Mouse (Mus musculus) olfactory bulb, adult 2 months (tissue): ENCODE data around the gene Rab33b. TPM values are rescaled to one million over a fixed set of nuclear protein-coding genes. Genes with fewer than 3 reads are reported as not detected.

Experiments
- H3K27ac ChIP-seq: fragments of 200-500 bp; 2 replicates; pipeline ENCODE4 v1.5.1; 2012; ENCODE audit warnings: low read depth, low read length; ENCODE audit not compliant: insufficient read depth
- H3K4me1 ChIP-seq: fragments of 200-500 bp; 2 replicates; pipeline ENCODE4 v1.6.1; 2012; ENCODE audit warnings: low read length; ENCODE audit not compliant: control insufficient read depth, insufficient read depth
- H3K4me3 ChIP-seq: fragments of 200-500 bp; 2 replicates; pipeline ENCODE4 v1.5.1; 2012; ENCODE audit warnings: mild to moderate bottlenecking, low read depth, low read length, moderate library complexity; ENCODE audit not compliant: insufficient read depth
- CTCF ChIP-seq: fragments of 200-500 bp; IDR thresholded peaks from 2 replicates; pipeline ENCODE4 v1.5.1; 2012; ENCODE audit warnings: low read depth, mild to moderate bottlenecking, low read length, moderate library complexity; ENCODE audit not compliant: insufficient read depth
- POLR2A ChIP-seq: fragments of 200-500 bp; IDR thresholded peaks from 2 replicates; pipeline ENCODE4 v1.6.1; 2012; ENCODE audit warnings: mild to moderate bottlenecking, low read depth, low read length, moderate library complexity; ENCODE audit not compliant: insufficient read depth
- WGBS: fragments of 180-500 bp; shearing (Covaris S2); methylation state at CpG from one replicate; pipeline ENCODE4 v1.1.7; 2018; 5-methylcytosine and 5-hydroxymethylcytosine counted together
- polyA plus RNA-seq: library from polyadenylated mRNA; stranded (reverse); fragments of >200 nt; gene quantifications from 2 replicates; pipeline ENCODE4 v1.2.4, GENCODE M21; 2012; ENCODE audit warnings: low replicate concordance; ENCODE audit not compliant: missing spikeins, insufficient read depth, insufficient read length

Gene Rab33b
- polyA plus RNA-seq, 1 experiment, result not detected

DNA sequence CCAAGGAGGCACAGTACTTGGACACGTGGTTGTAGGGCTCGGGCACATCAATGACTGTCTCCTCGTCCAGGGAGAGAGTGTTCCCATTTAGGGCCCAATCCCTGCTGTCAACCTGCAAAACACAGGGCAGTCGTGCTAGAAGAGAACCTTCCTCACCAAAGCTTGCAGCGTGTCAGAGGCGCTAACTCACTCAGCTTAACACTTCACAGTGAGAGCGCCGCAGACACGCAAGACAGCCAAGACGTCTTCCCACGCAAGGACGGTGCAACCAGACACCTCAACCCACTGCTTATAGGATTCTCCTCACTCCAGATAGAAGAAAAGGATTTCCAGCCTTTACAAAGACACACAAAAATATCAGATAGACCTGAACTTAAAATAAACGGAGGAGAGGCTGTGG is 43.2 kb downstream of the Rab33b start:
- peaks cover 10% of the 10 kb centered on the region for H3K4me1 ChIP-seq
- H3K4me3 ChIP-seq, result no peak overlapping the region
- 72% methylated on average over 13 of the region's 13 CpGs for WGBS
- no peak overlapping the region for H3K27ac ChIP-seq
- no peak for TF ChIP-seq POLR2A
- TF ChIP-seq CTCF, result no peak

DNA sequence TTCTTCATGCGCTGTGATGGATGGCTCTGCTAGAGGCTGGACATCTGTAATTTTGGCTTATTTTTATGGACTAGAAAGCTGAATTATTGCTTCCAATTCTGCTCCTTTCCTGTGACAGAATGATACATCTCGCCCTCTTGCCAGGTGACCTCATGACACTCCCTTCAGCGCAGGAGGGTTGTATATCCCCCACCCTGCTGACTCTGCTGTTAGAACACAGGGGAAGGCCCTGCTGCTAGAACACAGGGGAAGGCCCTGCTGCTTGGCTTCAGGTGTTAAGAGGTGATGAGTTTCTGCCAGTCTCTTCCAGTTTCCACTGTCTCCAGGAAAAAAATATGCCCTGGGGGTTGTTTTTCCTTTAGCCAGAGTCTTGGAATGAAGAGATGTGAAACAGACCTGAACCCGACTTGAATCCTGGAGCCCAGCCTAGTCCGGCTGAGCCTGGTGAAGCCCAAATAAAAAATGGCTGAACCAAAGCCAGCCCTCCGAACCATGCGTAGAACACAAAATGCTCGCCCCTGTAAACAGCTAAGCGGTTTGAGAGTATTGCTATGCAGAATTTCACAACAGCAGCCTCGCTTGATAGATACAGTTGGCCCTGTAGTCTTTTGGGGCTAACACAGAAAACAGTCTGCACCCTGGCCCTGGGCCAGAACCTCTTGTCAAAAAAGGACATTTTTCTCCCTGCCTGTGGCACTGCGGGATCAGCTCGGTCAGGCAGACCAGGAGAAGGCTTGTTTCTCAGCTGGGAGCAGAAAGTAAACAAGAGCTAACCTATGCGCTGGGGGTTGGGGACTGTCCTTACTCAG is 48.0 kb downstream of the Rab33b start:
- no peak for TF ChIP-seq CTCF
- no peak for TF ChIP-seq POLR2A
- WGBS, result 45% methylated on average over 13 of the region's 13 CpGs
- Histone ChIP-seq H3K27ac (peak overlapping the region; percentile 46), H3K4me3 (no peak overlapping the region), H3K4me1 (peaks cover 13% of the 10 kb centered on the region)

DNA sequence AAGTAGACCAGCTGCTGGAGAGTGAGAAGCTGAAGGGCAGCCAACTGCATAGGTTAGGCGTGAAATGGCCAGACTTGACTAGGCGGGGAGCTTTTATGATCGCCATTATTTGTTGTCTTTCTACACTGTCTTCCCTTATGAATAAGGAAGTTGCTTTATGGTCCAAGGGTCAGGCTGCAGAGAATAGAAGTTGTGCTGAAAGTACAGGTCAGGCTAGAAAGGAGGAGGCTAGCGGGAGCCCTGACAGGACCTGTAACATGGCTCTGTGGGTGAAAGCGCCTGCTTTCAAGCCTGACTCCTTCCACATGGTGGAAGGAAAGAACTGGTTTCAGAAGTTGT is 48.5 kb downstream of the Rab33b start:
- H3K27ac ChIP-seq, result peak overlapping the region; percentile 46
- peaks cover 8% of the 10 kb centered on the region; the same call in 1 of the 2 replicates for H3K4me1 ChIP-seq
- TF ChIP-seq POLR2A, result no peak
- TF ChIP-seq CTCF, result no peak
- H3K4me3 ChIP-seq, result no peak overlapping the region
- WGBS, result 59% methylated on average over 5 of the region's 5 CpGs

DNA sequence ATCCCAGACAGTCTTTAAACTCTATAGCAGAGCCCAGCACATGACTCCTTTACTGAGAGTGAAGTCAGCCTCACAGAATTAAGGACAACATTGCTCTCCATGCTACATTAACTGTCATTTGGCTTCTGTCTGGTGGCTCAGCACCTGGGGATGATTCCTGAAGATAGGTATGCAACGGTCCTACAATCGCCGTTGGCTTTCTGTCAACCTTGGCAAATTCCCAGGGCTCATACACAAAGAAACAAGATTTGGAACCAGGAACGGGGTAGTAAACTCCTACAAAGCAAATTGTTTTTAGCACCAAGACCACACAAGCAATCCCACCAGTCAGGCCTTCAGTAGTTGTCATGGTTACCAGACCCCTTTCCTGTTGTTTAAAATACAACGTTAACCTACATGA is 49.9 kb downstream of the Rab33b start:
- 38% methylated on average over 5 of the region's 5 CpGs for WGBS
- no peak overlapping the region for H3K27ac ChIP-seq
- TF ChIP-seq POLR2A (no peak), CTCF (no peak)
- no peak overlapping the region for H3K4me3 ChIP-seq
- peaks cover 8% of the 10 kb centered on the region; the same call in 1 of the 2 replicates for H3K4me1 ChIP-seq

DNA sequence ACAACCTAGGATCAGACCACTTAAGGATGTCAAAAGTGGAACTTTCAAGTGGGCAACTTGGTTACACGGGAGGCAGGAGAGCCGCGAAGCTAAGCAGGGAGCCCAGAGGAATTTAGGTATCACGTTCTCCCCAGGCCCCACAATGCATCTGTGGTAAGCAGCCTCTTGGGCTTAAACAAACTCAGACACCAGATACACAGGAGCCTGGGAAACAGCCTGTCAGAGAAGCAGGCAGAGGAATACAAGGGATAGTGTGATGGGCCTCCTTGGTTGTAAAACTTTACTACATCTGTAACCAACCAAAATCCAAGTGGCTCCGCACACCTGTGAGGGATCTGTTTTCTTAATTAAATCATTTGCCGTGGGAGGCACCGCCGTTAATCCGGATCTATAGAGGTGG is 50.3 kb downstream of the Rab33b start:
- Histone ChIP-seq H3K27ac (no peak overlapping the region), H3K4me1 (peaks cover 8% of the 10 kb centered on the region; the same call in 1 of the 2 replicates), H3K4me3 (no peak overlapping the region)
- WGBS, result 86% methylated on average over 9 of the region's 9 CpGs
- no peak for TF ChIP-seq POLR2A
- no peak for TF ChIP-seq CTCF

DNA sequence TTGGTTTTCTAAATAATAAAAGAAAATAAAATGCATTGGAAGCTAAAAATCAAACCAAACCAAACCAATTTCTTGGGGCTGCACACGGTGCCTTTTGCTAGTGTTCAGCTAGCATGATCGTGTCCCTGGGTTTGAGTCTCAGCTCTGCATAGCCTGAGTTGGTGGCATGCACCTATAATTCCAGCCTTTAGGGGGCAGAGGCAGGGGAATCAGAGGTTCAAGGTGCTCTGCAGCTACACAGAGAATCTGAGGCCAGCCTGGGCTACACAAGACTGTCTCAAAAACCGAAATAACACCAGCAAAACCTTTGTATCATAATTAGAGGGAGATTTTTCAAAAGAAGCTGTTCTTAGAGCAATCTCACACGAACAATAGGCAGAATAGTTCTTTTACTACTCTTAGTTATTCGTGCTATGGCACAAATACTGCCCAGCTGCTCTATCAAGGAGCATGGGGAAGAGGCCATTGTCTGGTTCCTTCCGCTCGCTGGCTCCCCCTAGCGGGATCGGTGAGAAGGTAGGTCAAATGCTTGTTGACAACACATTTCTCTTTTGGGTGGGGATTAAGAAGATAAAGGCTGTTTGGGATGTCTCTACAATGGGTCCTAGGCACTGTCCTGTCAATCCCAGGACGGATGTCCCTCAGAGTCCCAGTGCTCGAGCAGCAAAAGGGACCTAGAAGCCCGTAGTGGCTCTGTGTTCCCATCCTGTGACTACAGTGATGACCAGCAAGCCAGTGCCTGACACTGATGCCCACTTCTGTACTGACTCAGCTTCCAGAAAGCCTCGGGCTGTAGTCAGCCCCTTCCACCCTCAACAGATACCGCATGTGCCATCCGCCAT is 56.1 kb downstream of the Rab33b start:
- TF ChIP-seq CTCF, result peak; percentile 33; the same call in 1 of the 2 replicates
- TF ChIP-seq POLR2A, result no peak
- no peak overlapping the region for H3K27ac ChIP-seq
- WGBS, result 47% methylated on average over 15 of the region's 15 CpGs

DNA sequence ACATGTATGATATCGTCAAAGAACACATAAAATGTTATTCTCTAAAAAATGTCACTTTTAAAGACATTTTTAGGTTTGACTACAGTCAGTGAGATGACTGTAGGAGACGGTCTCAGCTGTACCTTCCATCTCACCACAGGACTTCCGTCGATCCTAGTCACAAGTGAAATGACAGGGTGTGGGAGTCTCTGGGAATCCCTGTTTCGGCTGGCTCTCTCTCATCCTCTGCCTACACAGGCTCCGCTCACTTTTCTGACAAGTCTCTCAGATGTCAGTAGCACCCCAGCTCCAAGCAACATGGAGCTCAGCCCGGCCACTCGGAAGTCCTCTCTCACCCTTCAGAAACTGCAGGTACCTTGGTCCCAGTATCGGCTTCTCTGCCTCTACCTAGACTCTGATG is 56.9 kb downstream of the Rab33b start:
- no peak overlapping the region for H3K27ac ChIP-seq
- WGBS, result 84% methylated on average over 9 of the region's 9 CpGs
- peaks cover 11% of the 10 kb centered on the region for H3K4me1 ChIP-seq
- no peak overlapping the region for H3K4me3 ChIP-seq
- TF ChIP-seq CTCF, result no peak
- TF ChIP-seq POLR2A, result no peak

More for the DNA sequence above, 56.1 kb downstream of the Rab33b start:
- Histone ChIP-seq H3K4me3 (no peak overlapping the region), H3K4me1 (peaks cover 7% of the 10 kb centered on the region)

DNA sequence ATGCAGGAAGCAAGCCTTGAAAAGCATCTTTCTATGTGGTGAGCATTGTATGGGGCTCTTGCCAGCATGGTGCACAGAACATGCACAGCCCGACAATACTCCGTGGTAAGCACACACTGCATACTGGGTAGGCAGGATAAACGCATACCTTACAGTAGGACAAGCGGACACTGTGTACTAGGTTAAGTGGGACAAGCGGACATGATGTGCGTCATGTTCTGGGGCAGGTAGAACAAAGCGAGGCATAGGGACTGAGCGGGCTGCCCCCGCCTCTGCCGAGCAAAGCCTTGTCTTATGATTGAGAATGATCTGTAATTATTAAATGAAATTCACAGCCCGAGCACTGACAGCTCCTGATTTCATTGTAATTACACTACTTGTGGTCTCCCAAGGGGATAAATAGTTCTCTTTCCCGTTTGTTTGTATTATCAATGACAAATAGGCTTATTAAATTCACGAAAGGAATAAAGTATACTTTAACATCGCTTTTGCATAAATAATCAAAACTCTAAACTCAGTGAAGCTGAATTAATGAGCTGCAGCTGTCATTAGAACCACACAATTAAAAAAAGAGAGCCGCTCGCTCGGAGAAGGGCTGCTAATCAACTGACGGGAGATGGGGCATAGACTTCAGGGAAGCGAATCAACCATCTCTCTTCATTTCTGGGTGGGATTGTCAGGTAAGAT is 60.9 kb downstream of the Rab33b start:
- WGBS, result 46% methylated on average over 19 of the region's 19 CpGs
- H3K4me1 ChIP-seq, result peaks cover 23% of the 10 kb centered on the region
- H3K27ac ChIP-seq, result no peak overlapping the region
- TF ChIP-seq CTCF (no peak), POLR2A (no peak)
- H3K4me3 ChIP-seq, result no peak overlapping the region

Other genes with a start within 250 kb of the Rab33b start
- not detected in 2 replicates for gene Elf2, start 143.3 kb upstream of the Rab33b start, polyA plus RNA-seq
- gene Mgarp, start 87.2 kb upstream of the Rab33b start, polyA plus RNA-seq, result not detected in 2 replicates
- gene Ndufc1, start 74.9 kb upstream of the Rab33b start, polyA plus RNA-seq, result not detected in 2 replicates
- not detected in 2 replicates for gene Naa15, start 68.8 kb upstream of the Rab33b start, polyA plus RNA-seq
- 388 TPM in 1 of 2 replicates, not detected in the other for gene Setd7, start 77.0 kb downstream of the Rab33b start, polyA plus RNA-seq
- gene Mgst2, start 176.4 kb downstream of the Rab33b start, polyA plus RNA-seq, result not detected in 2 replicates